Mouse (Mus musculus): ENCODE measurements around the gene Zfp503.

The Zfp503 gene

GRCm38 (mm10) chr14:21989291-21989913 is at the start of gene Zfp503:
Zfp503 (minus strand) TSS chr14:21989601.
- DNase-seq (ENCODE audit: low spot score) = no peak

GRCm38 (mm10) chr14:22037498-22038131 is 48.2 kb upstream of the Zfp503 start:
- no peak for DNase-seq (ENCODE audit: low spot score)

- DNase-seq (ENCODE audit: low spot score) = no peak
Measured at GRCm38 (mm10) chr14:22036802-22037497, 47.5 kb upstream of the Zfp503 start.

GRCm38 (mm10) chr14:22036338-22036737 is 46.9 kb upstream of the Zfp503 start:
- DNase-seq (ENCODE audit: low spot score) = no peak

GRCm38 (mm10) chr14:22035900-22036299 is 46.5 kb upstream of the Zfp503 start:
- DNase-seq (ENCODE audit: low spot score) = no peak

GRCm38 (mm10) chr14:22023533-22023932 is 34.1 kb upstream of the Zfp503 start:
- DNase-seq (ENCODE audit: low spot score) = no peak

- peak; percentile 59 for DNase-seq (ENCODE audit: low spot score)
Measured at GRCm38 (mm10) chr14:22020885-22021284, 31.5 kb upstream of the Zfp503 start.

- no peak for DNase-seq (ENCODE audit: low spot score)
Measured at GRCm38 (mm10) chr14:22019949-22020845, 30.8 kb upstream of the Zfp503 start.

GRCm38 (mm10) chr14:22019252-22019948 is 30.0 kb upstream of the Zfp503 start, which contains the start of gene Lrmda:
Lrmda (plus strand) TSS chr14:22019712.
- peak; percentile 15 for DNase-seq (ENCODE audit: low spot score)

- DNase-seq (ENCODE audit: low spot score) = no peak
Measured at GRCm38 (mm10) chr14:22017011-22017410, 27.6 kb upstream of the Zfp503 start.

GRCm38 (mm10) chr14:22014781-22015180 is 25.4 kb upstream of the Zfp503 start:
- no peak for DNase-seq (ENCODE audit: low spot score)

- no peak for DNase-seq (ENCODE audit: low spot score)
Measured at GRCm38 (mm10) chr14:22014315-22014714, 24.9 kb upstream of the Zfp503 start.

- DNase-seq (ENCODE audit: low spot score) = peak; percentile 56
Measured at GRCm38 (mm10) chr14:22007006-22007405, 17.6 kb upstream of the Zfp503 start.

- no peak for DNase-seq (ENCODE audit: low spot score)
Measured at GRCm38 (mm10) chr14:22004943-22005342, 15.5 kb upstream of the Zfp503 start.

GRCm38 (mm10) chr14:22003631-22004030 is 14.2 kb upstream of the Zfp503 start:
- no peak for DNase-seq (ENCODE audit: low spot score)

GRCm38 (mm10) chr14:22003231-22003630 is 13.8 kb upstream of the Zfp503 start:
- DNase-seq (ENCODE audit: low spot score) = no peak

GRCm38 (mm10) chr14:21999588-21999987 is 10.2 kb upstream of the Zfp503 start:
- no peak for DNase-seq (ENCODE audit: low spot score)

- peak; percentile 21 for DNase-seq (ENCODE audit: low spot score)
Measured at GRCm38 (mm10) chr14:21995031-21995754, 5.8 kb upstream of the Zfp503 start.

GRCm38 (mm10) chr14:21994061-21994990 is 4.9 kb upstream of the Zfp503 start:
- no peak for DNase-seq (ENCODE audit: low spot score)
